Mouse (Mus musculus): ENCODE measurements at regions not wholly inside any gene's neighbourhood (a gene's known extent, or its start where the extent isn't known, plus 50 kb on each side); places are given as distances from the start of the nearest gene placed in this dataset.

- H3K4me1 ChIP-seq (ENCODE audit: control insufficient read depth, insufficient read depth, low read length), result 0 out of 2 replicates have a peak, but pooled peaks cover 2% of the 10 kb centered on the region
- no peak overlapping the region for H3K9ac ChIP-seq (ENCODE audit: low read depth, low read length)
- H3K79me2 ChIP-seq (ENCODE audit: control insufficient read depth, insufficient read depth, low read length), result no peaks in the 10 kb centered on the region
- TF ChIP-seq POLR2A (IDR thresholded peaks at IDR 0.05; ENCODE audit: extremely low read depth, insufficient read depth, low read length) (no peak), CTCF (IDR thresholded peaks at IDR 0.05; ENCODE audit: low read depth, low read length) (no peak)
- H3K27me3 ChIP-seq (ENCODE audit: control insufficient read depth, insufficient read depth, low read length), result no peaks in the 10 kb centered on the region
- peak; percentile 20 for DNase-seq (ENCODE audit: extremely low read depth, low read depth, low spot score)
- H3K36me3 ChIP-seq (ENCODE audit: control insufficient read depth, insufficient read depth, low read length), result no peaks in the 10 kb centered on the region
- H3K4me3 ChIP-seq (ENCODE audit: insufficient read depth, low read depth, low read length), result no peak overlapping the region
- H3K27ac ChIP-seq (replicated peaks; ENCODE audit: insufficient read depth, low read depth, low read length), result no peak overlapping the region
These were observed 910.3 kb downstream of the Gsdmc2 start for GRCm38 (mm10) chr15:62934522-62935189.

- Histone ChIP-seq H3K27me3 (ENCODE audit: control insufficient read depth, insufficient read depth, low read length) (no peaks in the 10 kb centered on the region), H3K79me2 (ENCODE audit: control insufficient read depth, insufficient read depth, low read length) (no peaks in the 10 kb centered on the region), H3K9ac (ENCODE audit: low read depth, low read length) (no peak overlapping the region), H3K4me3 (ENCODE audit: insufficient read depth, low read depth, low read length) (no peak overlapping the region), H3K4me1 (ENCODE audit: control insufficient read depth, insufficient read depth, low read length) (peaks cover 1% of the 10 kb centered on the region; the same call in 1 of the 2 replicates), H3K27ac (replicated peaks; ENCODE audit: insufficient read depth, low read depth, low read length) (no peak overlapping the region), H3K36me3 (ENCODE audit: control insufficient read depth, insufficient read depth, low read length) (no peaks in the 10 kb centered on the region)
- TF ChIP-seq POLR2A (IDR thresholded peaks at IDR 0.05; ENCODE audit: extremely low read depth, insufficient read depth, low read length) (no peak), CTCF (IDR thresholded peaks at IDR 0.05; ENCODE audit: low read depth, low read length) (no peak)
- WGBS, result 93% methylated on average over 2 of the region's 2 CpGs
- DNase-seq (ENCODE audit: extremely low read depth, low read depth, low spot score), result no peak
These were observed 924.5 kb downstream of the Gsdmc2 start for GRCm38 (mm10) chr15:62920520-62920919.

GRCm38 (mm10) chr15:62919264-62919663 is 925.7 kb downstream of the Gsdmc2 start:
- Histone ChIP-seq H3K36me3 (ENCODE audit: control insufficient read depth, insufficient read depth, low read length) (no peaks in the 10 kb centered on the region), H3K27me3 (ENCODE audit: control insufficient read depth, insufficient read depth, low read length) (no peaks in the 10 kb centered on the region), H3K4me1 (ENCODE audit: control insufficient read depth, insufficient read depth, low read length) (no peaks in the 10 kb centered on the region), H3K27ac (replicated peaks; ENCODE audit: insufficient read depth, low read depth, low read length) (no peak overlapping the region), H3K9ac (ENCODE audit: low read depth, low read length) (no peak overlapping the region), H3K4me3 (ENCODE audit: insufficient read depth, low read depth, low read length) (no peak overlapping the region), H3K79me2 (ENCODE audit: control insufficient read depth, insufficient read depth, low read length) (no peaks in the 10 kb centered on the region)
- no peak for TF ChIP-seq POLR2A (IDR thresholded peaks at IDR 0.05; ENCODE audit: extremely low read depth, insufficient read depth, low read length)
- TF ChIP-seq CTCF (IDR thresholded peaks at IDR 0.05; ENCODE audit: low read depth, low read length), result no peak
- no peak for DNase-seq (ENCODE audit: extremely low read depth, low read depth, low spot score)

- DNase-seq (ENCODE audit: extremely low read depth, low read depth, low spot score), result no peak
- no peaks in the 10 kb centered on the region for H3K4me1 ChIP-seq (ENCODE audit: control insufficient read depth, insufficient read depth, low read length)
- no peak overlapping the region for H3K9ac ChIP-seq (ENCODE audit: low read depth, low read length)
- H3K4me3 ChIP-seq (ENCODE audit: insufficient read depth, low read depth, low read length), result no peak overlapping the region
- no peaks in the 10 kb centered on the region for H3K79me2 ChIP-seq (ENCODE audit: control insufficient read depth, insufficient read depth, low read length)
- no peaks in the 10 kb centered on the region for H3K36me3 ChIP-seq (ENCODE audit: control insufficient read depth, insufficient read depth, low read length)
- no peaks in the 10 kb centered on the region for H3K27me3 ChIP-seq (ENCODE audit: control insufficient read depth, insufficient read depth, low read length)
- TF ChIP-seq CTCF (IDR thresholded peaks at IDR 0.05; ENCODE audit: low read depth, low read length), result no peak
- no peak for TF ChIP-seq POLR2A (IDR thresholded peaks at IDR 0.05; ENCODE audit: extremely low read depth, insufficient read depth, low read length)
- H3K27ac ChIP-seq (replicated peaks; ENCODE audit: insufficient read depth, low read depth, low read length), result no peak overlapping the region
- 60% methylated on average over 4 of the region's 4 CpGs for WGBS
These were observed 936.6 kb downstream of the Gsdmc2 start for GRCm38 (mm10) chr15:62908379-62908778.

GRCm38 (mm10) chr15:62907181-62907580 is 937.8 kb downstream of the Gsdmc2 start:
- no peaks in the 10 kb centered on the region for H3K36me3 ChIP-seq (ENCODE audit: control insufficient read depth, insufficient read depth, low read length)
- H3K79me2 ChIP-seq (ENCODE audit: control insufficient read depth, insufficient read depth, low read length), result no peaks in the 10 kb centered on the region
- peaks cover 2% of the 10 kb centered on the region; the same call in 1 of the 2 replicates for H3K4me1 ChIP-seq (ENCODE audit: control insufficient read depth, insufficient read depth, low read length)
- no peak overlapping the region for H3K9ac ChIP-seq (ENCODE audit: low read depth, low read length)
- no peak for DNase-seq (ENCODE audit: extremely low read depth, low read depth, low spot score)
- H3K4me3 ChIP-seq (ENCODE audit: insufficient read depth, low read depth, low read length), result no peak overlapping the region
- H3K27me3 ChIP-seq (ENCODE audit: control insufficient read depth, insufficient read depth, low read length), result no peaks in the 10 kb centered on the region
- TF ChIP-seq CTCF (IDR thresholded peaks at IDR 0.05; ENCODE audit: low read depth, low read length) (no peak), POLR2A (IDR thresholded peaks at IDR 0.05; ENCODE audit: extremely low read depth, insufficient read depth, low read length) (no peak)
- WGBS, result 94% methylated on average over 2 of the region's 2 CpGs
- H3K27ac ChIP-seq (replicated peaks; ENCODE audit: insufficient read depth, low read depth, low read length), result no peak overlapping the region

- WGBS, result 40% methylated on average over 17 of the region's 17 CpGs
- peaks cover 2% of the 10 kb centered on the region; the same call in 1 of the 2 replicates for H3K4me1 ChIP-seq (ENCODE audit: control insufficient read depth, insufficient read depth, low read length)
- peak; percentile 98 for DNase-seq (ENCODE audit: extremely low read depth, low read depth, low spot score)
These were observed 941.7 kb downstream of the Gsdmc2 start for GRCm38 (mm10) chr15:62903047-62903822.

More at GRCm38 (mm10) chr15:62903047-62903822, 941.7 kb downstream of the Gsdmc2 start:
- Histone ChIP-seq H3K27me3 (ENCODE audit: control insufficient read depth, insufficient read depth, low read length) (no peaks in the 10 kb centered on the region), H3K27ac (replicated peaks; ENCODE audit: insufficient read depth, low read depth, low read length) (no peak overlapping the region), H3K36me3 (ENCODE audit: control insufficient read depth, insufficient read depth, low read length) (no peaks in the 10 kb centered on the region), H3K4me3 (ENCODE audit: insufficient read depth, low read depth, low read length) (no peak overlapping the region), H3K79me2 (ENCODE audit: control insufficient read depth, insufficient read depth, low read length) (no peaks in the 10 kb centered on the region), H3K9ac (ENCODE audit: low read depth, low read length) (no peak overlapping the region)
- TF ChIP-seq POLR2A (IDR thresholded peaks at IDR 0.05; ENCODE audit: extremely low read depth, insufficient read depth, low read length) (no peak), CTCF (IDR thresholded peaks at IDR 0.05; ENCODE audit: low read depth, low read length) (no peak)
